Mouse (Mus musculus) heart, adult 2 months (tissue): ENCODE data around the gene Stat6.

Experiments
- EP300 ChIP-seq: fragments of 200-500 bp; IDR thresholded peaks from 2 replicates; pipeline ENCODE4 v1.6.1; 2011; ENCODE audit warnings: low read depth, low read length, control low read depth; ENCODE audit not compliant: insufficient read depth
- POLR2A ChIP-seq: fragments of 200-500 bp; IDR thresholded peaks from 2 replicates; pipeline ENCODE4 v1.6.1; 2011; ENCODE audit warnings: mild to moderate bottlenecking, low read depth, low read length, control low read depth; ENCODE audit not compliant: insufficient read depth

- TF ChIP-seq EP300, result no peak
- TF ChIP-seq POLR2A, result 0 out of 2 replicates have a peak, but pooled peaks have one; percentile 2
Observed at GRCm38 (mm10) chr10:127661291-127661914, 18.6 kb downstream of the Stat6 start.
